Mouse (Mus musculus): ENCODE data around the gene Plg. TPM values are rescaled to one million over a fixed set of nuclear protein-coding genes. Genes with fewer than 3 reads are reported as not detected.

The Plg gene
- polyA plus RNA-seq, 1 experiment from 2014 or later = 0.05 TPM

- Histone ChIP-seq H3K27me3 (replicated peaks; ENCODE audit: insufficient read depth, low read length) (no peaks in the 10 kb centered on the region), H3K9me3 (ENCODE audit: low read length) (no peaks in the 10 kb centered on the region), H3K4me1 (ENCODE audit: insufficient read depth, low read depth, low read length) (no peaks in the 10 kb centered on the region), H3K36me3 (ENCODE audit: insufficient read depth, low read length) (no peaks in the 10 kb centered on the region), H3K4me2 (replicated peaks; ENCODE audit: low read depth, low read length) (no peak overlapping the region), H3K9ac (replicated peaks; ENCODE audit: low read depth) (no peak overlapping the region), H3K4me3 (ENCODE audit: low read depth, low read length) (no peak overlapping the region), H3K27ac (ENCODE audit: low read length) (no peak overlapping the region)
- no peak for TF ChIP-seq EP300 (IDR thresholded peaks at IDR 0.05)
- no peak for TF ChIP-seq CTCF (IDR thresholded peaks at IDR 0.05)
- ATAC-seq = no peak
- 76% methylated on average over 6 of the region's 6 CpGs for WGBS
- DNase-seq (ENCODE audit: low spot score) = no peak
These were observed 26.8 kb upstream of the Plg start for GRCm38 (mm10) chr17:12351564-12351963.

- no peaks in the 10 kb centered on the region for H3K36me3 ChIP-seq (ENCODE audit: insufficient read depth, low read length)
- 17% methylated on average over 1 of the region's 1 CpGs for WGBS
- H3K27ac ChIP-seq (ENCODE audit: low read length) = no peak overlapping the region
- H3K4me1 ChIP-seq (ENCODE audit: insufficient read depth, low read depth, low read length) = no peaks in the 10 kb centered on the region
- ATAC-seq (no peak), DNase-seq (ENCODE audit: low spot score) (peak; percentile 26)
- H3K4me2 ChIP-seq (replicated peaks; ENCODE audit: low read depth, low read length) = no peak overlapping the region
- TF ChIP-seq EP300 (IDR thresholded peaks at IDR 0.05) (no peak), CTCF (IDR thresholded peaks at IDR 0.05) (no peak)
- H3K9ac ChIP-seq (replicated peaks; ENCODE audit: low read depth) = no peak overlapping the region
- no peaks in the 10 kb centered on the region for H3K9me3 ChIP-seq (ENCODE audit: low read length)
- H3K27me3 ChIP-seq (replicated peaks; ENCODE audit: insufficient read depth, low read length) = no peaks in the 10 kb centered on the region
- no peak overlapping the region for H3K4me3 ChIP-seq (ENCODE audit: low read depth, low read length)
These were observed 25.6 kb upstream of the Plg start for GRCm38 (mm10) chr17:12352781-12353180.

GRCm38 (mm10) chr17:12359876-12360275, 18.5 kb upstream of the Plg start:
- ATAC-seq = no peak
- no peak overlapping the region for H3K4me2 ChIP-seq (replicated peaks; ENCODE audit: low read depth, low read length)

GRCm38 (mm10) chr17:12363601-12364425, 14.6 kb upstream of the Plg start:
- Histone ChIP-seq H3K27ac (ENCODE audit: low read length) (no peak overlapping the region), H3K27me3 (replicated peaks; ENCODE audit: insufficient read depth, low read length) (no peaks in the 10 kb centered on the region), H3K4me3 (ENCODE audit: low read depth, low read length) (no peak overlapping the region), H3K36me3 (ENCODE audit: insufficient read depth, low read length) (no peaks in the 10 kb centered on the region), H3K9ac (replicated peaks; ENCODE audit: low read depth) (no peak overlapping the region), H3K4me1 (ENCODE audit: insufficient read depth, low read depth, low read length) (no peaks in the 10 kb centered on the region), H3K9me3 (ENCODE audit: low read length) (no peaks in the 10 kb centered on the region), H3K4me2 (replicated peaks; ENCODE audit: low read depth, low read length) (no peak overlapping the region)
- DNase-seq (ENCODE audit: low spot score) = no peak
- ATAC-seq = peak; percentile 47; the same call in 1 of the 2 replicates
- WGBS = 73% methylated on average over 11 of the region's 11 CpGs
- TF ChIP-seq EP300 (IDR thresholded peaks at IDR 0.05) = no peak
- TF ChIP-seq CTCF (IDR thresholded peaks at IDR 0.05) = no peak

More at GRCm38 (mm10) chr17:12359876-12360275, 18.5 kb upstream of the Plg start:
- H3K9me3 ChIP-seq (ENCODE audit: low read length) = no peaks in the 10 kb centered on the region
- TF ChIP-seq EP300 (IDR thresholded peaks at IDR 0.05) (no peak), CTCF (IDR thresholded peaks at IDR 0.05) (no peak)
- H3K27me3 ChIP-seq (replicated peaks; ENCODE audit: insufficient read depth, low read length) = no peaks in the 10 kb centered on the region
- 87% methylated on average over 15 of the region's 15 CpGs for WGBS
- H3K27ac ChIP-seq (ENCODE audit: low read length) = no peak overlapping the region
- no peaks in the 10 kb centered on the region for H3K36me3 ChIP-seq (ENCODE audit: insufficient read depth, low read length)
- H3K4me1 ChIP-seq (ENCODE audit: insufficient read depth, low read depth, low read length) = no peaks in the 10 kb centered on the region
- H3K4me3 ChIP-seq (ENCODE audit: low read depth, low read length) = no peak overlapping the region
- no peak for DNase-seq (ENCODE audit: low spot score)
- no peak overlapping the region for H3K9ac ChIP-seq (replicated peaks; ENCODE audit: low read depth)

- TF ChIP-seq EP300 (IDR thresholded peaks at IDR 0.05) (no peak), CTCF (IDR thresholded peaks at IDR 0.05) (no peak)
- Histone ChIP-seq H3K4me3 (ENCODE audit: low read depth, low read length) (no peak overlapping the region), H3K4me2 (replicated peaks; ENCODE audit: low read depth, low read length) (no peak overlapping the region), H3K27ac (ENCODE audit: low read length) (no peak overlapping the region), H3K27me3 (replicated peaks; ENCODE audit: insufficient read depth, low read length) (no peaks in the 10 kb centered on the region), H3K9me3 (ENCODE audit: low read length) (no peaks in the 10 kb centered on the region), H3K9ac (replicated peaks; ENCODE audit: low read depth) (no peak overlapping the region), H3K36me3 (ENCODE audit: insufficient read depth, low read length) (no peaks in the 10 kb centered on the region), H3K4me1 (ENCODE audit: insufficient read depth, low read depth, low read length) (no peaks in the 10 kb centered on the region)
- ATAC-seq = no peak
- DNase-seq (ENCODE audit: low spot score) = no peak
- 47% methylated on average over 8 of the region's 8 CpGs for whole genome bisulfite sequencing
These were observed 14.0 kb upstream of the Plg start for GRCm38 (mm10) chr17:12364426-12364735.

GRCm38 (mm10) chr17:12367373-12367930, 11.0 kb upstream of the Plg start:
- H3K4me3 ChIP-seq (ENCODE audit: low read depth, low read length) = no peak overlapping the region
- no peaks in the 10 kb centered on the region for H3K27me3 ChIP-seq (replicated peaks; ENCODE audit: insufficient read depth, low read length)
- TF ChIP-seq CTCF (IDR thresholded peaks at IDR 0.05) = peak; percentile 81
- no peak for TF ChIP-seq EP300 (IDR thresholded peaks at IDR 0.05)
- no peaks in the 10 kb centered on the region; the same call in 1 of the 2 replicates for H3K4me1 ChIP-seq (ENCODE audit: insufficient read depth, low read depth, low read length)
- H3K9me3 ChIP-seq (ENCODE audit: low read length) = no peaks in the 10 kb centered on the region
- 34% methylated on average over 5 of the region's 5 CpGs for WGBS
- no peak overlapping the region for H3K4me2 ChIP-seq (replicated peaks; ENCODE audit: low read depth, low read length)
- H3K36me3 ChIP-seq (ENCODE audit: insufficient read depth, low read length) = no peaks in the 10 kb centered on the region
- DNase-seq (ENCODE audit: low spot score) (peak; percentile 83), ATAC-seq (peak; percentile 73)
- H3K27ac ChIP-seq (ENCODE audit: low read length) = no peak overlapping the region
- H3K9ac ChIP-seq (replicated peaks; ENCODE audit: low read depth) = no peak overlapping the region

All from lung, postnatal 0 days (tissue).